Mouse (Mus musculus) liver, embryonic 14.5 days (tissue): ENCODE results near the gene Xylt1.

Experiments used
- CTCF ChIP-seq: IDR thresholded peaks from 2 replicates; pipeline ENCODE4 v1.5.1; 2016; ENCODE audit warnings: antibody characterized with exemption, low read depth, control low read depth
- EP300 ChIP-seq: IDR thresholded peaks from 2 replicates; pipeline ENCODE4 v1.6.1; 2016; ENCODE audit warnings: antibody characterized with exemption, low read depth

GRCm38 (mm10) chr7:117614346-117614745, 233.6 kb downstream of the Xylt1 start:
- no peak for TF ChIP-seq CTCF
- TF ChIP-seq EP300, result no peak
